Mouse (Mus musculus): ENCODE measurements around the gene Klhl41. TPM values are rescaled to one million over a fixed set of nuclear protein-coding genes. Genes with fewer than 3 reads are reported as not detected.

Klhl41 gene
- not detected in 2 replicates for polyA plus RNA-seq (2012; rRNA removed; ENCODE audit: low replicate concordance)

DNA sequence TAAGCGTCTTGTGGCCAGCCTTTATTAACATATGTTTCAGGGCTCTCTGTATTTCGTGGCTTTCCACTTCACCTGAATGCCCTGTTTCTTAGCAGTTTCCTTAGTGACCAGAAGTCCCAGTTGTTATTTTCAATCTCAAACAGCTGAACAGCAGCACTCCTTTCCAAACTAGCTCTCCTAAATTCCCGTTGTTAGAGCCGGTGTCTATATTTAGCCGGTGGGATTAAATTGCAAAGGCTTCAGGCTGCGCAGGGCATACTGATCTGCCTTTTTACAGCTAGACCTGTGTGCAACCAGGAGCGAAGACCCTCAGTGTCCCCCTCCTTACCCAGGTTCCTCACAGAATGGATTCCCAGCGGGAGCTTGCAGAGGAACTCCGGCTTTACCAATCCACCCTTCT, at the start of gene Klhl41:
Gene Klhl41, plus strand, starts transcription at position 268 of the 400 bp plus-strand sequence.

DNA sequence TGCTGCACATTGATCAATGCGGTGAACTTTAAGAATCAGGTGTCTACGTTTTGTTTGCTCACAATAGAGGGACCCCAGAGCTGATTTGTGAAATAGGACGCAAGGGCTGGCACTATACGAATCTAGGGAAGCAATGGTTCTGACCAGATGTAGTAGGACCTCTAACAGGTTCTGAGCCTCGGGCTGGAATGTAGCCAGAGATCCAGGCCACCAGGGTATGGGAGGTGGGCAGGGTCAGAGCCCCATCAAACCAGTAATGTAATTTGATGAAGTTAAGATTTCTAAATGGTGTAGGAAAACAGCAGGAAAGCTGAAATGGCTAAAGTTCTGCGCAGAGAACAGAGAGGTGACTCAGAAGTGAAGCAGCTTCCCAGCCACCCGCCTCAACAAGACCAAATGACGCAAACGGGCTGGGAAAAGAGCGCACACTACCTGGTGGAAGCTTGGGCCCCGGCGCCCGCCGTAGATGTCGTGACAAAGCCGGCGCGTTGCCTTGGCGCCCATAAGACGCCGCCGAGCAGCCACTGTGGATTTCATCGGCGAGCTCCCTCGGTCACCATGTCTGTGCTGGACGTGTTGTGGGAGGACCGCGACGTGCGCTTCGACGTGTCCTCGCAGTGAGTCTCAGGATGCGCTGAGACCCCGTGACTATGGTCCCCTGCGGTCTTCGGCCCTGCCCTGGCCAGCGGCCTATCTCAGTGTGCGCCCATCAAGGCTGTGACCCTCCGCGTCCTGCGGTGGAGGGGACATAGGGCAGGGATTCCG, 23.0 kb upstream of the Klhl41 start, which contains the start of gene Bbs5:
Gene Bbs5, plus strand, starts transcription at position 446 of the 765 bp plus-strand sequence.

DNA sequence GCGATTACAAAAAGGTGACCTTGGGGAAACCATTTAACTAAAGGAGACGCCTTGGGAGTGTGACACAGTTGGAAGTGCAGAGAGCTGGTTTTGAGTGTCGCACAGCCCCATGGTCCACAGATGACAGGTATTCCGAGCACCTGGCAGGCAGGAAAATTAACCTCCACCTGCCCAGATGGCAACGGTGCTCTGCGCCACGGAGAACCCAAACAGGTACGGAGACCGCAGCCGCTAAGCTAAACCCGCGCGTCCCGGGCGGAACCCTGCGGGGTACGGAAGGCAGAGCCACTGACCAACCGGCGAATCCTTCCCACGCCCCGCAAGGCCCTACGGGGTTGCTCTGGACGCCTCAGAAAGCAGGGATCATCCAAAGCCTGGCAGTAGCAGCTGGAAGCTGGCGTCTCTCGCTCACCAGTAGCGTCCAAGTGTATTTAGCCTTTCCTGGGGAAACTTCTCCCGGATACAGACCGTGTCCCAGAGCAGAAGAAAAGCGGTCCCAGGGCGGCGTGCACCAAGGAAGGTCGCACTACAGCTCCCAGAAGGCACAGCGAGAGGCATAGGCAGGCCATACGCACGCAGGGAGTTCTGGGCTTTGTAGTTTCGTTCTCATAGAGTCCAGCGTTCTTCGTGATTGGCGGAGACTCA, 43.2 kb downstream of the Klhl41 start, which contains the start of gene Fastkd1:
Gene Fastkd1, minus strand, starts transcription at position 536 of the 645 bp plus-strand sequence.

DNA sequence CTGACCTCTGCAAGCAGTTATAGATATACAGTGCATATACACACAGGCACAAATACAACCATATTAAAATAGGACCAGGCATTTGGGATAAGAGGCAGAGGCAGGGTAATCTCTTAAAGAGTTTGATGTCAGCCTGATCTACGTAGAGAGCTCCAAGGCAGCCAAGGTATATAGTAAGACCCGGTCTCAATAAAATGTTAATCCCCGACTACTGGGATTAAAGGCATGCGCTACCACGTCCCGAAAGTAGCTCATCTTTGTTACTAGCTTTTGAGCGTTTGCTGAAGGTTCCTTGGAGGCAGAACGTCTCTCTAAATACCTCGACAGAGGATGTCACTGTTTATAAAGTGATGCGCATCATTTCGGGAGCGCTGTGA, 52.3 kb downstream of the Klhl41 start, which contains the start of gene Ppig:
Gene Ppig, plus strand, starts transcription at position 273 of the 377 bp plus-strand sequence.

Other genes with a start within 250 kb of the Klhl41 start
- gene Lrp2, start 84.1 kb upstream of the Klhl41 start, polyA plus RNA-seq (2012; rRNA removed; ENCODE audit: low replicate concordance) = 0.02 and 0.09 TPM in 2 replicates
- 0.44 TPM in 1 of 2 replicates, not detected in the other for gene Bbs5, start 22.9 kb upstream of the Klhl41 start, polyA plus RNA-seq (2012; rRNA removed; ENCODE audit: low replicate concordance)
- 0.82 and 2.1 TPM in 2 replicates for gene Fastkd1, start 43.4 kb downstream of the Klhl41 start, polyA plus RNA-seq (2012; rRNA removed; ENCODE audit: low replicate concordance)
- 0.13 and 0.30 TPM in 2 replicates for gene Ppig, start 52.4 kb downstream of the Klhl41 start, polyA plus RNA-seq (2012; rRNA removed; ENCODE audit: low replicate concordance)
- 0.12 TPM in 1 of 2 replicates, not detected in the other for gene Ccdc173, start 119.5 kb downstream of the Klhl41 start, polyA plus RNA-seq (2012; rRNA removed; ENCODE audit: low replicate concordance)
- gene Phospho2, start 119.5 kb downstream of the Klhl41 start, polyA plus RNA-seq (2012; rRNA removed; ENCODE audit: low replicate concordance) = 66.0 and 86.7 TPM in 2 replicates
- gene Klhl23, start 151.8 kb downstream of the Klhl41 start, polyA plus RNA-seq (2012; rRNA removed; ENCODE audit: low replicate concordance) = 1.1 and 2.9 TPM in 2 replicates
- 0.16 TPM in 1 of 2 replicates, not detected in the other for gene Ssb, start 191.4 kb downstream of the Klhl41 start, polyA plus RNA-seq (2012; rRNA removed; ENCODE audit: low replicate concordance)
- gene Mettl5, start 215.5 kb downstream of the Klhl41 start, polyA plus RNA-seq (2012; rRNA removed; ENCODE audit: low replicate concordance) = 4.6 and 14.0 TPM in 2 replicates
- 4.9 and 5.3 TPM in 2 replicates for gene Ubr3, start 227.1 kb downstream of the Klhl41 start, polyA plus RNA-seq (2012; rRNA removed; ENCODE audit: low replicate concordance)

All from duodenum, adult 2 months (tissue).